Mouse (Mus musculus) adrenal gland, postnatal 10 days (tissue): ENCODE results near the gene Usp6nl. TPM values are rescaled to one million over a fixed set of nuclear protein-coding genes. Genes with fewer than 3 reads are reported as not detected.

ENCODE experiments used
- DNase-seq: peaks from one replicate; pipeline ENCODE4 v3.0.0; 2021; ENCODE audit warnings: mixed read lengths
- long read RNA-seq, 2 experiments: library from polyadenylated mRNA; stranded (forward); transcript quantifications; one replicate each; pipeline ENCODE4 v2.0.0; 2021
- total RNA-seq, 2 experiments: library from RNA; stranded (reverse); gene quantifications; 2 replicates each; pipeline ENCODE4 v1.2.3; 2021

Usp6nl gene
- total RNA-seq = 10 to 100 TPM; 27.1 to 28.7 TPM
- long read RNA-seq, experiment 1, full-length matches to known transcripts = 2 of 10 reads
- long read RNA-seq, experiment 1, partial matches to known transcripts = 0 of 10 reads
- long read RNA-seq, experiment 1, other reads (novel, unspliced or antisense) = 8 of 10 reads
- long read RNA-seq, experiment 2, full-length matches to known transcripts = 9 of 19 reads
- long read RNA-seq, experiment 2, partial matches to known transcripts = 1 of 19 reads
- long read RNA-seq, experiment 2, other reads (novel, unspliced or antisense) = 9 of 19 reads

DNA sequence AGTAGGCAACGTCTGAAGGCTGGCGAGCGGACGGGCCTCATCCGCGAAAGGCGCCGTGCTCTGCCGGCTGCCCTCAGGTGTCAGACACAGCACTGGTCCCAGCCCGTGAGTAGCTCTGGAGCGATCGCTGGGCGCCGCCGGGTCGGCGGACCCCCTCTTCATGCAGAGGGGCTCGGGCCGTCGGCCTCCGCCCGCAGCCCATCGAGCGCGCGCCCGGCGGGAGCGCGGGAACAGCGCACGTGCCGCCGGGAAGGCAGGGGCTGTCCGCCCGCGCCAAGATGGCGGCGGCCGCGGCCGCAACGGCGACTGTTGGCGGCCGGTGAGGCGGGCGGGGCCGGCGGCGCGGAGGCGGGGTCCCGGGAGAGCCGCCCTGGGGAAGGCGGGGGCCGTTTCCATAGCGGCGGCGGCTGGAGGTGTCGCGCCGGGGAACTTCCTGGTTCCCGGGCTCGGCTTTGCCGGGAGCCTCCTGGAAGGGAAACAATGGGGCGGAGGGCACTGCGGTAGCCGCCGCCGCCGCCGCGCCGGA, at the start of gene Usp6nl:
Gene Usp6nl, plus strand, starts transcription at position 292 of the 526 bp plus-strand sequence.
- DNase-seq = peak; percentile 96

DNA sequence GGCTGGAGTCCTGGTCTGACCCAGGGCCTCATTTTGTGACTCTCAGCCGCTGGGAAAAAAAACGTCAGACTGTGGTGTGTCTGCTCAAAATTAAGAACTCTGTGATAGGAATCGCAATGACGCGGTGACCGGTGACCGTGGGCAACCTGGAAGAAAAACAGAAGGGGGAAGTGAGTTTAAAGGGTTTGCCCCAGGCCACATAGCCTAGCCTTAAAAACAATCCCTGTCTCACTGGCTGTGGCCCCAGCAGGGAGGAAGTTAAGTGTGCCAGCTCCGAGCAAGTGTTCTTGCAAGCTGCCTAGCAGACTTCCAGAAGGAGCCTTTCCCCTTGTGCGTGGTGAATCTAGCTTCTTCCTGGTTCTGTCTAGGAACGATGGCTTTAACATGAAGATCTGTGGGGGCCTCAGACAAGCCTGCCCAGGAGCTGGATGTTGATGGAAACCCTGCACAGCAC, 49.0 kb upstream of the Usp6nl start:
- DNase-seq = no peak

DNA sequence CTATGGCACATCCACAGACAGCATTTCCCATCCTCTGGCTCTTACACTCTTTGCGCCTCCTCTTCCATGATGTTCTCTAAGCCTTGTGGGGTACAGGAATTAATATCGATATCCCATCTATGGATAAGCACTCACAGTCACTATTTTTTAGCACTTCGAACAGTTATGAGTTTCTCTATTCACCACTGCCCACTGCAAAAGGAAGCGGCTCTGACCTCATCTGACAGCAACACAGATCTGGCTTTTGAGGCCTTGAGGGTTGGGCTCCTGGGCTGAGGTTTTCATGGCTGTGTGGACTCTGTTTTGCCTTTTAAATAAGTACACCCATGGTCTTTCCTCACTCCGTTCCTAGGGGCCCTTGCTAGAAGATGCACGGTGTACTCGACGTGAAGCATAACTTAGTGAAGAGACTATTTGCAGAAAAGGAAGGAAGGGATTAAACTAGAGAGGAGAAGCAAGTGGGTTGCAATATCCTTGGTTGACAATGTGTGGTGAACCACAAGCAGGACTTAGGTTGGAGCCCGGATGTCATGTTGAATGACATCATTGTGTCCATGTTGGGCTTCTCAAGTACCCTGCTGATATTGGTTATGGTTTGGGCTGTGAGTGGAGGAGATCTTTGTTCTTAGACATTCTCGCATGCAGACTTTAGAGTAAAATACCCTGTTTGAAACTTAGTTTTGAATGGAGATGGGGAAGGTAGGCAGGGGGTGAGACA, 43.5 kb upstream of the Usp6nl start:
- DNase-seq = no peak

DNA sequence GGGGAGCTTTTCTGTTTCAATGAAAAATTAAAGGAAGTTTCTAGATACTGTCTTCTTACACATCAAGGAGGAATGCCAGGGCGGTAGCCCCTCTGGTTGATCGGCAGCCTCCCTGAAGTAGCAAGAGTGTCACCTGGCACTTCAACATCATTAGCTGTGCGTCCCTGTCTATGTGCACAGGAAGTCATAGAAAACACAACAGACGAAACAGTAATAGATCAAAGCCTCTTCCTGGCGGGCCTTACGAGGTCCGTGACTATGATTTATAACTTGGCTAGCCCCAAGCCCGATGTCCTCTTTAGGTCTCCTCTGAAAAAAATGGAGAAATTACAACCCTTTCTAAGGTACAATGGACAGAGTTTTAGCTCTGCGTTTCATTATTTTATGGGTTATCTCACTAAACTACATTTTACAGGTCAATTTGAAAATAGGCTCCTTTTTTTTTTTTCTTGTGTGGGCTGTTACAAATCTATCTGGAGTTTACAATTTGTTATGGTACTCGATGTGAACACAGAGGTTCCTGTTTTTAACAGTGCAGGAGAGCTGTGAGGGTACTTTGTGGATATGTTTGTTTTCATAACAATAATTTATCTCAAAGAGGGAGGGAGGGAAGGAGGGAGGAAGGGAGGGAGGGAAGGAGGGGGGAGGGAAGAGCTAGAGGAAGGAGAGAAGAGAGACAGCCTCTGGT, 42.7 kb upstream of the Usp6nl start:
- DNase-seq = no peak

DNA sequence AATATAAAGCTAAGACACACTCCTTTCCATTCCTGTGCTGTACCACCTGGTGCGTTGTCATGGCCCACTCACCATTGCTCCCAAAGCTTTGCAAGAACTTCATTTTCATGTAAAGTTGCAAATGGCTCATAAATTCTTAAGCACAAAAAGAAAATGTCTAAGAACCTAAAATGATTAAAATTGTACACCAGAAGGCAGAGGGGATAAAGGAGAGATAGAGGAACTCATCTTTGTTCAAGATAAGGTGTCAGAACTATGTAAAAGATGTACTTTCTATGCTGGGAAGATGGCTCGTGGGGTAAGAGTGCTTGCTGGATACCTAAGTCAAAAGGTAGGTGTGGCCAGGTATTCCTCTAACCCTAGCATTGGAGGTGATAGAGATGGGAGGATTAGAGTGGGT, 38.9 kb upstream of the Usp6nl start:
- no peak for DNase-seq

DNA sequence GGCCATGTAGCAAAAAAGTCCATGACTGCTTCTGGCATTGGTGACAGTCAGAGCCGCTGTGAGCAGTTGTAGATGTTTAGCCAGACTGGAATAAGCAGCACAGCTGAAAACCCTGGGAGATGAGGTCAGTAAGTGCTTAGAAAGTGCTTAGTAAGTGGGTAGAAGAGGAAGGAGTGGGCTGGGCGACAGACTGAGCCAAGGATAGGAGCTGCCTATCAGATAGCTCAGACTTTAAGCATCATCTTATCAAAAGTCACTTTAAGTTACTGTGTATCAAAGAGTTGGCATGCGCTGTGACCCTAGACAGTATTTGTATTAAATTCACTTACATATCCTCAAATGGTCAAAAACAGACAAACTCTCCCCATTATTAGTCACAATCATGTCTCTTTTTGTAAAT, 37.7 kb upstream of the Usp6nl start:
- no peak for DNase-seq

DNA sequence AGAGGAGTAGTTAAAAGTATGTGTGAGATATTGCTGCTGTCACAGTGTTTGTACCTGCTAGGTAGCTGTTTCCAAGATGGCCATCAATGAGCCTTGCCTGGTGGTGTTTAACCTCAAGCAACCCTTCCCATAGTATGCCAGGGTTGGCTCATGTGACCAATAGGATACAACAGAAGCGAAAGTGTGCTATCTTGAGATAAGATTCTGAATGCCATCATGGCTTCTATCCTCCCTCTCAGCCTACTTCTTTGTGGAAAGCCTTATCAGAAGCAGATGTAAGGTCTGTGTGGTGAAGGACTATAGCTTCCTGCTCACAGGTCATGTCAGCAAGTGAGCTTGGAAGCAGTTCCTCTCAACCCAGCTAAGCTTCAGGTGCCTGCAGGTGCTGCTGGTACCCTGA, 36.7 kb upstream of the Usp6nl start:
- DNase-seq = no peak

DNA sequence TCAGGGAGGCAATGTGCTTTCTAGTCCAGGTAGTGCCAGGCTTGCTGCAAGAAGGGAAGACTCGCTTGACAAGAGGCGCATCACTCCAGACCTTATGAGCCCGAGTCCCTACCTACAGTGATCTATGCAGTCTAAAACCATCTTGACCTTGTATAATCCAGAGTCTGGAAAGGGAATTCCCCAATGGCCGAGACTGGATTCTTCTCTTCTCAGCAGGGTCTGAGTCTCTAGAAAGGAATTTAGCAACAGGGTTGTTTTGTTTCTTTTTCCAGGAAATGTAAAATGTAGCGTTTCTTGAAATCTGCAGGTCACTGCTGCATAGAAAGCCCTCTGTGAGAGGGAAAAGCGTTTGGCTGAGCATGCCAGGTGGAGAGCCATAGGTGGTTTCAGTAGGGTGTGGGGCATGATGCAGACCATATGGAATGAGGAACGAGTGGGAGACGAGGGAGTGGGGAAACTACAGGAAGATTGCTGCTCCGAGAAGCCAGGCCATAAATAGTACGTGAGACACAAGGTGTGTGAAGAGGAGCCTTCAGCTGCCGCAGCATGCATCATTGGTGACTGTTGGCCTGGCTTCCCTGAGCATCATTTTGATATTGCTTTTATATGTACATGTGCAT, 28.5 kb upstream of the Usp6nl start:
- no peak for DNase-seq

DNA sequence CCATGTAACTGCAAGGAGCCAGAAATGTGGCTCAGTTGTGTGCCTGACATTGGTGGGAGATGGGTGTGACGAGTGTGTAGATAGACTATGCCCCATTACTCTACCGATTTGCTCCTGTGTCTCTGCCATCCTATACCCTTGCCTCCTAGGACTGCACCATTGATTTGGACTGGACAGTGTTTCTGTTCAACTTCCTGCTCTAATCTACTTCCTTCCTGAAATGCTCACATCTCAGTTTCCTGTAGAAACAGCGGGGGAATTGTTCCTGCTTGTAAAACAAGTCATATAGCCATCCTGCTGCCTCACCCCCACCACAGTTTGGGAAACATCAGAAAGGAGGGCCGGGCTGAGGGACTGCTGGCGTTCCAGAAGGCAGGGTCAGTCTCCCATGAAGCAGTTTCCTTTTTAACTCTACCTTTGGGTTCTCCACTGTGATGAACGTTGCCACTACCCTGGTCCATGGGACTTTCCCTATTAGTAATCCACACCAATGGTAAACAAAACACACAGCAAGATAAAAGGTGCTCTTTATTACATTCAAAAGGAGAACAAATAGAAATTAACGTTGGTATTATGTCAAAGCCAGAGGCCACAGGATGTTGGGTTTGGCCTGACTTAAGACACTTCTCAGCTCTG, 27.4 kb upstream of the Usp6nl start:
- no peak for DNase-seq

DNA sequence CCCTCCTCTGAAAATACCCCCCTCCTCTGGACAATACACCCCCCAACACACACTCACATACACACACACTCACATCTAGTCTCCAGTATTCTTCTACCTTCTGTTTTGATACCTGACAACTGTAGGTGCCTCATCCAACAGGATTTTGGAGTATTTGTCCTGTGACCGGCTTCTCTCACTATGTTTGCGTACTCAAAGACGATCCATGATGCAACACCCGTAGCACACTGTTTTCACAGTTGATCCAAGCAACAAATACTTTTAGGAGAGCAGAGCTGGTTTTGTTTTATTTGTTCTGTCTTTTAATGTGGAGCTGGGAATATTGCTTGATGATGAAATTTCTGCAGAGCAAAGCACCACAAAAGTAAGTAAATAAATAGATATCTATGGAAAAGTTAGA, 17.7 kb upstream of the Usp6nl start:
- no peak for DNase-seq

DNA sequence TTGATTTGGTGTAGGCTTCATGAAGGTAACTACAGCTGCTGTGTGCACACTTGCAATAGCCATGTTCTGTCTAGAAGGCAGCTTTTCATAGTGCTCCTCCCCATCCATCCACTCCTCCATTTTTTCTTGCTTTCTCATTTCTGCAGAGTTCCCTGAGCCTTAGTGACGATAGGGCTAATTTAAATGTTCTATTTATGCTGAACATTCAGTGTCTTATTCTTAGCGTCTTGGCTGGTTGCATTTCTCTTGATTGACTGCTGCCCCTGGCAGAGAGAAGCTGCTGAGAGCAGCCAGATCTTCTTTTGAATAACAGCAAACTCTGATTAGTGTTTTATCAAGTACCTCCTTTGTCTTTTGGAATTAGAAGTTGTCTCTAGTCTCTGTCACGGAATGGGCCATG, 15.6 kb upstream of the Usp6nl start:
- no peak for DNase-seq

DNA sequence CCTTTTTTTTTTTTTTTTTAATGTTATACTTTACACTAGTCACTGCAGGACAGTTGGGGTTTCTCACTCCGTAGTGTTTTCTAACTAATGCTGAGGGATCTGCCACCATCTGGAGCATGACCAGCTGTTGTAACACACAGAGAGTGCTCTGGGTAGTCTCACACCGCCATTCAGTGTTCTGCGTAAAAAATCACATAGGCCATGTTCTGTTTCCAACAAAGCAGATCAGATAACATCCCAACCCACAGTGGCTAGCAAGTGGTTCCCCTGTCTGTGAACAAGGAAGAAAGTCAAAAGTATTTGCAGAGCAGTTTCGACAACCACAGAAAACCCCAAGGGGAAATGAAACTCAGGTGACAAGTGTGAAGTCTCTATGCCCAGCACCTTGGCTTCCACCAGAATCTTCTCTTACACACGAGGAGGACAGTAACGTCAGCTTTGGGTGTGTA, 13.1 kb upstream of the Usp6nl start:
- DNase-seq = no peak

DNA sequence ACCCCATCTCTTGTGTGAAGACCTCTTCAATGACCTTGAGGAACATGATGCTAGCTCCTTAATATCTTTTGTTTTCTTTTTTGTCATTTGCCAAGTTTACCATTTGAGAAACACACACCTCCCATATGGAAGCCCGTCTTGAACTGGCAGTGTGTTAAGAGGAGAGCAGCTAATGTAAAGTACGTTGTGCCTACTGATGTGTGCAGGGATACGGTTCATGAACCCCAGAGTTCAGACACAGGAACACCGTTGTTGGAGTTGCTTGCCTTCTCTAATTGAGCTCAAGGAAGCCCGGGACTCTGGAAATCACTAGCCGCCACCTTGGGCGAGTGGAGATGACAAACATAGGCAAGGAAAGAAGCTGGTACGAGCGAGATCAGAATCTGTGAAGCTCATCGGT, 9.7 kb upstream of the Usp6nl start:
- DNase-seq = no peak

DNA sequence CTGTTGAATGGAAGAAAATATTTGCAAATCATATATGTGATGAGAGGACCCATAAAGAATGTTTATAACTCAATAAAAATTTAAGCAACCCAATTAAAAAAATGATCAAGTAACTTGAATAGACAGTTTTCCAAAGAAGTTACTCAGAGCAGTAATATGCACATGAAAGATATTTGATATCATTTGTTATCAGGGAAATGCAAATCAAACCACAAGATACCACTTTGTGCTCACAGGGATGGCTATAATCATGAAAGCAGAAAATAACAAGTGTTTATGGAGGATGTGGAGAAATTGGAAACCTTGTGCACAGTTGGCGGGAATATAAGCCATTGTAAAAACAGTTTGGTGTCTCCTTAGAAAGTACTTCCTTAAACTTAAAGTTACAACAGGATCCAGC, 8.7 kb upstream of the Usp6nl start:
- DNase-seq = no peak

DNA sequence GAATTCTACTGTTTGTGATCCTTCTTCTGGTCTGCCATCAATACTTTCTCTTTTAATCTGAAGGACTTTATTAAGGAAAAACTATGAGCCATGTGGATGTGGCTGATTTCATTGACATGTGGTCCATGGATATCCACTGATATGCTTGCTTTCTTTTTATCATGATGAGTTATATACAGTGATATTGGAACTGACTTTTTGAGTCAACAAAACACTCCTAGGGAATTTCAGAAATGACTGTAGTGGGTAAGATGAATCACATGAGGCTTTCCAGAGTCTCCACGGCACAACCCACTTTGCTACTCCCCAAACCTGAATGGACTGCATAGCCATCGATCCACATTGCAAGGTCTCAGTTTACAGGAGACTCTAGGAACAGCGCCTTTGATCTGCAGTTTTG, 2.3 kb upstream of the Usp6nl start:
- no peak for DNase-seq

DNA sequence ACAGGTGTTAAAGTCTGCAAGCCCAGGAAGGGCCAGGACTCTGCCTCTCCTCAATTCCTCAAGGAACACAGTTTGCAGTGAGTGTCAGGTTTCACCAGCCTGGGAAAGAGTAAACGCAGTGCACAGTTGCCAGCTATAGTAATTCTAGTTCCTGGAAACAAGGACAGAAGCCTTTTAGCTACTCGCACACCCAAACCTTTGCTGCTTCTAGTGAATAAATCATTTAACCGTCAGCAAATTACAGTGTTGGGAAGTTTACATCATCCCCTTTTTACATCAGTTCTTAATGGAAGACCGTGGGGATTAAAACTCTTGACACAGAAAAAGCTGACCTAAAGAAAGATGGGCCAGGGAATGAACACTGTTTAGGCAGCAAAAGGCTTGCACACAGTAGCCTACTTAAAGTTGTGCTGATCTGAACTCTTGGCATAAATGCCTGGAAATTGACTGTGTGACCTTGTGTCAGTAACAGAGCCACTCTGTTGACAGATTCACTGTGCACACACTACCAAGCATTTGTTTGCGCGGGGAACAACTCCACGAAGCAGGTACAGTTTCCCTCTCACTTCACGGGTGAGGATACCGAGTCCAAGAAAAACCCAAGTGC, 595 bp upstream of the Usp6nl start:
- peak; percentile 32 for DNase-seq

DNA sequence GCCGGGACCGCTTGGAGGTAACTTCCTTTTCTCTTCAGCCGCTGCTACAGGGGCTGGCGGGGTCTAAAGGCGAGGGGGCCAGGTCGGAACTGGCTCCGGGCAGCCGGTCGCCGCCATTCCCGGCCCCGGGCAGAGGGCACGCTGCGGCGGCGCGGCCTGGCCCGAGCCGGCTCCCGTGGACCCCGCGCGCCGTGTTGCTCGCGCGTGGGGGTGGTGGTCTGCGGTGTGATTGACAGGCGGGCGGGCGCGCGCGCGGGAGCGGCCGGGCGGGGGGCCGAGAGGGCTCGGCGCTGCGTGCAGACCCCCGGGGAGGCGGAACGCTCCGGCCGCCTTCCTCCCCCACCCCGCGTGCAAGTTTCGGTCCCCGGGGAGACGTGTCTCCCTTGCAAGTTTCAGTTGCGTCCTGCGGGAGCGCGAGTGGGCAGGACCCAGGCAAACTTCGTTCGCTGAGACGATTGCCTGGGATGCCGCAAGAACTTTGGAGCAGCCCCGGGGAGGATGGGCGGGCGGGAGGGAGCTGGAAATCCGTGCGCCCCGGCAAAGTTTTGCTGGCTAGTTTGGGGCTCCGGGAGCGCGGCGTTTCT, 563 bp downstream of the Usp6nl start:
- DNase-seq = peak; percentile 82

DNA sequence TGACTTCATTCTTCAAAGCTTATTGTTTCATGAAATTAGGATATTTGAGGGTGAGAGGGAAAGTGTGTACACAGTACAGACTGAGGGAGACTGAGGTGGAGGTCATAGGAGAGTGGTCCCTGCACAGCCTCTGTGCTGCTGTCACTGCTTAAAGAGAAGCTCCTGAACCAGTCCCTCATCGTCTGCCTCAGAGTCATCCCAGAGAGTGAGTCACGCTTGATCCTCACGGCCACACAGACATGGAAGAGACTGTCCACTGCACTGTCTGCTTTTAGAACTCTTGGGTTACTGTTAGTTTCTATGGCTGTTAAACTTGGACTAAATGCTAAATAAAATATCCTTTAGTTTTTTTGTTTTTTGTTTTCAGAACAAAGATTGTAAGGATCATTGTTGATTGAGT, 3.2 kb downstream of the Usp6nl start:
- peak; percentile 46 for DNase-seq

DNA sequence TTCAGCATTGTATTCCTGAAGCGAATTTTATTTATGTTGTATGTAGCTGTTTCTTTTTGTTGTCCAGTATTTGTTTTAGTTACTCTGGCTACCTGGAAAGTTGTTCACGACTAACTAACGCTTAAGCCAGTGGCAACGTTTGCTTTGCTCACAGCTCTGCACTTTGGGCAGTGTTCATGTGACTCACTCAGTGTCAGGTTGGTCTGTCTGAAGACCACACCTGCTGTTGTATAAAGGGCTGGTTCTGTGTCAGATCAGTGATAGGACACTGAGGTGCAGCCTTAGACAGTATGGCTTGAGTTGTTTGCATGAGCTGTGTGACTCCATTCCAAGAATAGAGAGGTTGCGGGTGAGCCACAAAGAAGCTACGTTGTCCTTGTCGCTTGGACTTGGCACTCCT, 6.5 kb downstream of the Usp6nl start:
- DNase-seq = no peak

DNA sequence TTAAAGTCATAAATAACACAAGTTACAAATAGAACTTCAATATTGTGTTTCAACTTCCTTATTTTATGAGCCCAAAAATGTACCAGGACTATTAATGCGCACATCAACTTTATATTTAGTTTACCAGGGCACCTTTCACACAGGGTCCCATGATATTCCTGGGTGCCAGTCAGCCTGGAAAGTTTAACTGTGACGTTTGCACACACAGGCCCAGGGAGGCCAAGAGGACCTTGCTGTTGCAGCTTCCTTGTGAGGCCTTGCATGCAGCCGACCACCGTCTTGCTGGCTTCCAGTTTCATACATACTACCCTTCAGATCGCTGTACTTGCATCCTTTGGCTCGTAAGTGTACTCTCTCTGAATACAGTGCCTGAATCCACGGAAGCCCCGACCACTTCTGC, 8.3 kb downstream of the Usp6nl start:
- DNase-seq = no peak
